Mouse (Mus musculus) MEL (cell line): ENCODE results near the gene Ccl3. TPM values are rescaled to one million over a fixed set of nuclear protein-coding genes. Genes with fewer than 3 reads are reported as not detected.

ENCODE experiments used
- DNase-seq: peaks from one replicate; pipeline ENCODE4 v3.0.0; 2011; ENCODE audit warnings: low read depth, low spot score
- H3K27ac ChIP-seq: 2 replicates; pipeline ENCODE4 v1.5.1; 2012; ENCODE audit warnings: low read depth, mild to moderate bottlenecking, control low read depth, low read length, moderate library complexity; ENCODE audit not compliant: control insufficient read depth
- H3K27me3 ChIP-seq, 2 experiments: fragments of 150-350 bp in 1 of 2; sonication (generic) in 1 of 2; 2 replicates each; pipeline ENCODE4 v1.6.1; 2012; ENCODE audit warnings: low read length in 2 of 2, mild to moderate bottlenecking in 2 of 2, improper control_type of control experiment in 1 of 2, moderate library complexity in 1 of 2; ENCODE audit not compliant: insufficient read depth in 2 of 2, control insufficient read depth in 1 of 2
- H3K36me3 ChIP-seq, 2 experiments: 2 replicates each; pipeline ENCODE4 v1.6.1; 2012 to 2014; ENCODE audit warnings: low read length in 2 of 2, improper control_type of control experiment in 1 of 2, inconsistent platforms in 1 of 2, mild to moderate bottlenecking in 1 of 2; ENCODE audit not compliant: insufficient read depth in 2 of 2, control insufficient read depth in 1 of 2
- H3K4me1 ChIP-seq, 2 experiments: fragments of 150-350 bp in 1 of 2; sonication (generic) in 1 of 2; 2 replicates each; pipeline ENCODE4 v1.6.1; 2012; ENCODE audit warnings: low read length in 2 of 2, improper control_type of control experiment in 1 of 2, mild to moderate bottlenecking in 1 of 2; ENCODE audit not compliant: insufficient read depth in 2 of 2, control insufficient read depth in 1 of 2
- H3K4me3 ChIP-seq, 2 experiments: fragments of 150-350 bp in 1 of 2; sonication (generic) in 1 of 2; 2 replicates each; pipeline ENCODE4 v1.5.1; 2012; ENCODE audit warnings: low read depth in 2 of 2, low read length in 2 of 2, mild to moderate bottlenecking in 2 of 2, moderate library complexity in 2 of 2, control low read depth in 1 of 2, improper control_type of control experiment in 1 of 2; ENCODE audit not compliant: control insufficient read depth in 1 of 2, insufficient read depth in 1 of 2
- H3K79me2 ChIP-seq: 2 replicates; pipeline ENCODE4 v1.6.1; 2012; ENCODE audit warnings: mild to moderate bottlenecking, low read length, moderate library complexity; ENCODE audit not compliant: control insufficient read depth, poor library complexity, insufficient read depth
- H3K9ac ChIP-seq: 2 replicates; pipeline ENCODE4 v1.6.1; 2012; ENCODE audit warnings: low read depth, mild to moderate bottlenecking, control low read depth, low read length, moderate library complexity; ENCODE audit not compliant: control insufficient read depth, poor library complexity, severe bottlenecking
- H3K9me3 ChIP-seq: fragments of 150-350 bp; sonication (generic); replicated peaks from 2 replicates; pipeline ENCODE4 v1.6.1; 2012; ENCODE audit warnings: mild to moderate bottlenecking, low read length, improper control_type of control experiment, moderate library complexity; ENCODE audit not compliant: insufficient read depth
- BHLHE40 ChIP-seq: IDR thresholded peaks from 2 replicates; pipeline ENCODE4 v1.6.1; 2012; ENCODE audit warnings: low read depth, mild to moderate bottlenecking, inconsistent platforms, low read length, improper control_type of control experiment, borderline replicate concordance
- CHD1 ChIP-seq: IDR thresholded peaks from 2 replicates; pipeline ENCODE4 v1.6.1; 2012; ENCODE audit warnings: low read depth, mild to moderate bottlenecking, inconsistent platforms, low read length, improper control_type of control experiment
- CHD2 ChIP-seq: IDR thresholded peaks from 2 replicates; pipeline ENCODE4 v1.6.1; 2011; ENCODE audit warnings: low read length, improper control_type of control experiment
- CTCF ChIP-seq, 3 experiments: IDR thresholded peaks in 2 of 3; conservative IDR thresholded peaks in 1 of 3; 2 replicates each; pipeline ENCODE4 v1.5.1; 2011 to 2012; ENCODE audit warnings: low read length in 3 of 3, low read depth in 2 of 3, mild to moderate bottlenecking in 2 of 3, improper control_type of control experiment in 1 of 3, inconsistent platforms in 1 of 3, mixed read lengths in 1 of 3, moderate library complexity in 1 of 3; ENCODE audit not compliant: control insufficient read depth in 1 of 3, insufficient read depth in 1 of 3, poor library complexity in 1 of 3, severe bottlenecking in 1 of 3
- E2F4 ChIP-seq: IDR thresholded peaks from 2 replicates; pipeline ENCODE4 v1.6.1; 2011; ENCODE audit warnings: low read depth, low read length, improper control_type of control experiment, borderline replicate concordance
- EP300 ChIP-seq, 2 experiments: IDR thresholded peaks; 2 replicates each; pipeline ENCODE4 v1.6.1; 2011; ENCODE audit warnings: improper control_type of control experiment in 2 of 2, low read length in 2 of 2, low read depth in 1 of 2, mild to moderate bottlenecking in 1 of 2
- GABPA ChIP-seq: IDR thresholded peaks from 2 replicates; pipeline ENCODE4 v1.6.1; 2012; ENCODE audit warnings: low read depth, mild to moderate bottlenecking, inconsistent platforms, low read length, improper control_type of control experiment, moderate library complexity
- GATA1 ChIP-seq: IDR thresholded peaks from 2 replicates; pipeline ENCODE4 v1.6.1; 2011; ENCODE audit warnings: low read depth, low read length, improper control_type of control experiment
- MYC ChIP-seq: IDR thresholded peaks from 2 replicates; pipeline ENCODE4 v1.6.1; 2011; ENCODE audit warnings: low read depth, mild to moderate bottlenecking, low read length, improper control_type of control experiment, moderate library complexity
- NELFE ChIP-seq: IDR thresholded peaks from 2 replicates; pipeline ENCODE4 v1.6.1; 2011; ENCODE audit warnings: low read depth, low read length, improper control_type of control experiment
- NRF1 ChIP-seq: IDR thresholded peaks from 2 replicates; pipeline ENCODE4 v1.6.1; 2014; ENCODE audit warnings: low read depth, mild to moderate bottlenecking, inconsistent platforms, low read length, improper control_type of control experiment, moderate library complexity; ENCODE audit not compliant: poor library complexity, insufficient read depth, severe bottlenecking
- POLR2AphosphoS2 ChIP-seq: IDR thresholded peaks from 2 replicates; pipeline ENCODE4 v1.6.1; 2011; ENCODE audit warnings: low read length, improper control_type of control experiment
- RAD21 ChIP-seq: IDR thresholded peaks from 2 replicates; pipeline ENCODE4 v1.6.1; 2011; ENCODE audit warnings: mild to moderate bottlenecking, low read depth, low read length, improper control_type of control experiment
- SMC3 ChIP-seq: IDR thresholded peaks from 2 replicates; pipeline ENCODE4 v1.6.1; 2011; ENCODE audit warnings: low read depth, low read length, improper control_type of control experiment
- TAL1 ChIP-seq: IDR thresholded peaks from 2 replicates; pipeline ENCODE4 v1.6.1; 2012; ENCODE audit warnings: mild to moderate bottlenecking, inconsistent platforms, low read length, moderate library complexity, mixed read lengths
- TBP ChIP-seq: IDR thresholded peaks from 2 replicates; pipeline ENCODE4 v1.8.0; 2011; ENCODE audit warnings: low read depth, low read length, improper control_type of control experiment
- TCF12 ChIP-seq: IDR thresholded peaks from 2 replicates; pipeline ENCODE4 v1.6.1; 2014; ENCODE audit warnings: low read depth, mild to moderate bottlenecking, inconsistent platforms, low read length, improper control_type of control experiment, moderate library complexity
- UBTF ChIP-seq: IDR thresholded peaks from 2 replicates; pipeline ENCODE4 v1.6.1; 2012; ENCODE audit warnings: low read depth, mild to moderate bottlenecking, inconsistent platforms, low read length, improper control_type of control experiment, moderate library complexity, borderline replicate concordance; ENCODE audit not compliant: insufficient read depth
- USF1 ChIP-seq: IDR thresholded peaks from 2 replicates; pipeline ENCODE4 v1.6.1; 2014; ENCODE audit warnings: low read depth, mild to moderate bottlenecking, inconsistent platforms, low read length, improper control_type of control experiment, moderate library complexity
- ZNF384 ChIP-seq: IDR thresholded peaks from 2 replicates; pipeline ENCODE4 v1.6.1; 2012; ENCODE audit warnings: low read depth, mild to moderate bottlenecking, inconsistent platforms, low read length, improper control_type of control experiment
- polyA plus RNA-seq, 2 experiments: library from polyadenylated mRNA; stranded (reverse) in 1 of 2; unstranded in 1 of 2; fragments of >175 nt in 1 of 2; fragments of >200 nt in 1 of 2; gene quantifications; 2 replicates each; pipeline versions ENCODE4 v1.2.1 to v1.2.4; 2012; ENCODE audit warnings: low replicate concordance in 2 of 2, low read depth in 1 of 2; ENCODE audit not compliant: insufficient read length in 2 of 2, insufficient read depth in 1 of 2, missing spikeins in 1 of 2
- total RNA-seq: library from RNA; depleted of rRNA; stranded (reverse); fragments of 300-350 nt; gene quantifications from 2 replicates; pipeline ENCODE4 v1.2.3, GENCODE M21; 2012

Gene Ccl3
- total and polyA plus RNA-seq, 3 experiments, result not detected

DNA sequence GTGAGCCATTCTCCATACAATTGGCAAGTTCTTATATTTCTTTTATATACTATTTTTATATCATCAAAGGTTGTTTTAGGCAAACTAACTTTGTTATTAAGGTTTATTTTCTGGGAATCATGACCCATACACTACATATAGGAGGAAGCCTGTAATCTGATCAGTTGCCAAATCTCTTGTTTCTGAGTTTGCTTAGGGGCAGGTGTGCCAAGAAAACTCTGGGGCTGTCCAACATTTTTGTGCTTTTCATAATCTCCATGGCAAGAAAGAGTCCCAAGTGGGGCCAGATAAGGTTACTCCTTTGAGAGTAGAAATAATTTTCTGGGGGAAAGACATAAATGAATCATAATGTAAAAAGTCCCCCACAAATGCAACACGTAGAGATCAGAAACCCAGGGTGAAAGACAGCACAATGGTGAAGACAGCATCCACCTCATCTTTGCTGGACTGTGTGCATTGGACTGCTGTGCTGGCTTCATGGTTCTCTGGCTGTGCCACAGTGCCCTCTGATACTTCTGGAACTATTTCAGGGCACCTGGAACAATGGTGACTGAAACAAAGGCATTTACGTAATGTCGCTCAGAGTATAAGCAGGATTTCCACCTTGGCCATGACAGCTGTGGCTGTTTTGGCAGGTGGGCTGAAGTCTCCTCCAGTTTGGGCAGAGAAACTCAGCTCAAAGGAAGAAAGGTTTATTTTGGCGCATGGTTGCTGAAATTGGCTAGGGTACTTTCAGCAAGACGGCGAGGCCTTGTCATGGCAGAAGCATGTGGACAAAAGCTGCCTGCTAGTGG is 2.6 kb downstream of the Ccl3 start:
- Histone ChIP-seq H3K9ac (no peak overlapping the region), H3K27me3 (peaks cover 10 to 14% of the 10 kb centered on the region in 2 experiments), H3K4me1 (peaks cover under 1 to 4% of the 10 kb centered on the region in 2 experiments; a peak in 2 of 4 replicates), H3K9me3 (no peaks in the 10 kb centered on the region), H3K4me3 (no peak overlapping the region), H3K27ac (no peak overlapping the region), H3K36me3 (peaks cover 0 to 3% of the 10 kb centered on the region in 2 experiments; a peak in 2 of 4 replicates), H3K79me2 (no peaks in the 10 kb centered on the region)
- TF ChIP-seq RAD21 (no peak), CHD1 (no peak), POLR2AphosphoS2 (no peak), USF1 (no peak), NELFE (no peak), E2F4 (no peak), EP300 (IDR thresholded peaks at IDR 0.05; ENCODE audit: low read depth in 1 of 2, low read length in 2 of 2) (no peak), BHLHE40 (no peak), UBTF (no peak), TBP (no peak), TCF12 (no peak), TAL1 (no peak), GATA1 (no peak), CTCF (IDR thresholded peaks at IDR 0.05 in 2 of 3, conservative IDR thresholded peaks at IDR 0.05 in 1 of 3; ENCODE audit: control insufficient read depth in 1 of 3, insufficient read depth in 1 of 3, low read depth in 2 of 3, low read length in 3 of 3, poor library complexity in 1 of 3, severe bottlenecking in 1 of 3) (no peak), CHD2 (no peak), NRF1 (no peak)
- no peak for DNase-seq

DNA sequence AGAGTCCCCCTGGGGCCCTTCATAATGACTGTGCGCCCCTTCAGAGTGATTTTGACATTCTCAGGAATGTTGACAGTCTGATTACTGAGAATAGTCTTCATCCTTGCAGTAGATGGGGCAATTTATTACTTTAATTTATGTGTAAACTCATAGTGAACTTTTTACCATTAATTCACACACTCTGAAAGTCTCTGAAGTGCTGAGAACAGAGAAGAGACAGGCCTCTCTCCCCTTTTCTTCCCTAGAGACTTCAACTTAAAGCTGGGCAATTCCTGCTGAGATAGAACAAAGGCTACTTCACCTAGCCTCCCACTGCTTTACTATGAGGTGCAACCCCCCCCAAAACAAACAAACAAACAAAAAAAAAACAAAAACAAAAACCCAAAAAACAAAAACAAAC is 3.6 kb downstream of the Ccl3 start, which contains the start of gene Rpl9-ps1:
Gene Rpl9-ps1, minus strand, starts transcription at position 101 of the 400 bp plus-strand sequence.
- Histone ChIP-seq H3K4me3 (no peak within 1 kb of the TSS), H3K9ac (no peak within 1 kb of the TSS), H3K27ac (no peak within 1 kb of the TSS), H3K79me2 (no peaks in the 10 kb centered on the region), H3K36me3 (peaks cover 0 to 11% of the 10 kb centered on the region in 2 experiments; a peak in 2 of 4 replicates), H3K4me1 (peaks cover 4 to 9% of the 10 kb centered on the region in 2 experiments; a peak in 2 of 4 replicates), H3K27me3 (peaks cover 7 to 12% of the 10 kb centered on the region in 2 experiments), H3K9me3 (no peaks in the 10 kb centered on the region)
- no peak for DNase-seq
- TF ChIP-seq BHLHE40 (no peak), SMC3 (no peak), EP300 (IDR thresholded peaks at IDR 0.05; ENCODE audit: low read depth in 1 of 2, low read length in 2 of 2) (no peak), NELFE (no peak), TBP (no peak), GABPA (no peak), NRF1 (no peak), TAL1 (no peak), ZNF384 (no peak), MYC (no peak)
